Mouse (Mus musculus) hematopoietic multipotent progenitor cell, adult 10-12 weeks (in vitro differentiated cells): ENCODE results near the gene E130309D02Rik. TPM values are rescaled to one million over a fixed set of nuclear protein-coding genes. Genes with fewer than 3 reads are reported as not detected.

ENCODE experiments used
- polyA plus RNA-seq: library from polyadenylated mRNA; stranded (reverse); fragments of >175 nt; gene quantifications from 2 replicates; pipeline ENCODE4 v1.2.3, GENCODE M21; 2012; ENCODE audit warnings: low replicate concordance

E130309D02Rik gene
- 58.1 and 79.3 TPM in 2 replicates for polyA plus RNA-seq

GRCm38 (mm10) chr5:143314730-143315513, at the start of gene E130309D02Rik:
Gene E130309D02Rik, minus strand, starts transcription at chr5:143315360.

GRCm38 (mm10) chr5:143356686-143357388, 41.7 kb upstream of the E130309D02Rik start, which contains the start of gene Grid2ip:
Gene Grid2ip, plus strand, starts transcription at chr5:143357338.

GRCm38 (mm10) chr5:143328690-143329495, 13.7 kb upstream of the E130309D02Rik start, which contains the start of gene Zdhhc4:
Gene Zdhhc4, minus strand, starts transcription at chr5:143329256.

GRCm38 (mm10) chr5:143293404-143293803, 21.8 kb downstream of the E130309D02Rik start, which contains the start of gene Zfp853:
Gene Zfp853, minus strand, starts transcription at chr5:143293623.

GRCm38 (mm10) chr5:143269363-143270150, 45.6 kb downstream of the E130309D02Rik start, which contains the start of gene Zfp316:
Gene Zfp316, minus strand, starts transcription at chr5:143270022.

Other genes starting within 250 kb of the E130309D02Rik start
- 32.8 and 34.2 TPM in 2 replicates for gene Rnf216, start 202.4 kb downstream of the E130309D02Rik start, polyA plus RNA-seq
- gene Olfr718-ps1, start 167.8 kb downstream of the E130309D02Rik start, polyA plus RNA-seq = not detected in 2 replicates
- gene Rbak, start 134.6 kb downstream of the E130309D02Rik start, polyA plus RNA-seq = 2.1 and 2.4 TPM in 2 replicates
- not detected in 2 replicates for gene Spdye4b, start 134.3 kb downstream of the E130309D02Rik start, polyA plus RNA-seq
- gene Spdye4a, start 88.5 kb downstream of the E130309D02Rik start, polyA plus RNA-seq = not detected in 2 replicates
- gene Zfp12, start 80.2 kb downstream of the E130309D02Rik start, polyA plus RNA-seq = 4.7 and 5.5 TPM in 2 replicates
- gene Zfp316, start 45.3 kb downstream of the E130309D02Rik start, polyA plus RNA-seq = 7.1 and 13.7 TPM in 2 replicates
- 0.11 TPM in 1 of 2 replicates, not detected in the other for gene Zfp853, start 21.7 kb downstream of the E130309D02Rik start, polyA plus RNA-seq
- 29.8 and 78.4 TPM in 2 replicates for gene Zdhhc4, start 13.9 kb upstream of the E130309D02Rik start, polyA plus RNA-seq
- gene Grid2ip, start 42.0 kb upstream of the E130309D02Rik start, polyA plus RNA-seq = not detected in 2 replicates
- gene Kdelr2, start 88.5 kb upstream of the E130309D02Rik start, polyA plus RNA-seq = 30.7 and 37.1 TPM in 2 replicates
- gene Daglb, start 149.2 kb upstream of the E130309D02Rik start, polyA plus RNA-seq = 5.8 and 9.1 TPM in 2 replicates
- 58.2 and 134 TPM in 2 replicates for gene Rac1, start 212.7 kb upstream of the E130309D02Rik start, polyA plus RNA-seq